Mouse (Mus musculus) olfactory bulb, adult 2 months (tissue): ENCODE data around the gene Dennd6b.

Experiments used
- CTCF ChIP-seq: fragments of 200-500 bp; IDR thresholded peaks from 2 replicates; pipeline ENCODE4 v1.5.1; 2012; ENCODE audit warnings: low read depth, mild to moderate bottlenecking, low read length, moderate library complexity; ENCODE audit not compliant: insufficient read depth
- POLR2A ChIP-seq: fragments of 200-500 bp; IDR thresholded peaks from 2 replicates; pipeline ENCODE4 v1.6.1; 2012; ENCODE audit warnings: mild to moderate bottlenecking, low read depth, low read length, moderate library complexity; ENCODE audit not compliant: insufficient read depth

GRCm38 (mm10) chr15:89136461-89137155, 59.7 kb downstream of the Dennd6b start:
- TF ChIP-seq POLR2A, result no peak
- no peak for TF ChIP-seq CTCF
